Mouse (Mus musculus): Measurements from ENCODE around the gene Ccdc187.

GRCm38 (mm10) chr2:26257315-26258096 is 36.9 kb downstream of the Ccdc187 start:
- TF ChIP-seq CTCF (IDR thresholded peaks at IDR 0.05; ENCODE audit: low read depth, low read length) (no peak), POLR2A (IDR thresholded peaks at IDR 0.05; ENCODE audit: extremely low read depth, insufficient read depth, low read length) (no peak)
